Mouse (Mus musculus) ZHBTc4 (cell line): Measurements from ENCODE around the gene Rps9.
A peak's percentile ranks its signal among the peaks of the same experiment; 100 is the strongest.
"Not testable (repeated sequence)": the region's sequence is repeated elsewhere in the genome, so short reads cannot be mapped to it uniquely, and the experiment has no call there.

Source experiments
- DNase-seq: peaks from one replicate; pipeline ENCODE4 v3.0.0-alpha.2; 2011; ENCODE audit warnings: low read depth, low spot score

Rps9 gene

DNA sequence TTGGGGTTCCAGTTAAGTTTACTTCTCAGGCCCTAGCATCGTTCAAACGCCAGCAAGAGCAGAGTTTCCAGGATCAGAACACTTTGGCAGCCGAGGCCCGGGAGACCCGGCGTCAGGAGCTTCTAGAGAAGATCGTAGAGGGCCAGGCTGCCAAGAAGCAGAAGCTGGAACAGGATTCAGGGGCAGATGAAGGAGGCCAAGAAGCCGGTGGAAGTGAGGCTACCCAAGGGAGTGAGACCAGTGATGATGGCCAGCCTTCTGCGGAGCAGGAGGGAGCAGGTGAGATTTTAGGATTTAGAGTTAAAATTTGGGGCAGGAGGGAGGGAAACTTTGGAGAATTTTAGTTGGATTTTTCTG is 8.9 kb upstream of the Rps9 start:
- not testable (repeated sequence) for DNase-seq

DNA sequence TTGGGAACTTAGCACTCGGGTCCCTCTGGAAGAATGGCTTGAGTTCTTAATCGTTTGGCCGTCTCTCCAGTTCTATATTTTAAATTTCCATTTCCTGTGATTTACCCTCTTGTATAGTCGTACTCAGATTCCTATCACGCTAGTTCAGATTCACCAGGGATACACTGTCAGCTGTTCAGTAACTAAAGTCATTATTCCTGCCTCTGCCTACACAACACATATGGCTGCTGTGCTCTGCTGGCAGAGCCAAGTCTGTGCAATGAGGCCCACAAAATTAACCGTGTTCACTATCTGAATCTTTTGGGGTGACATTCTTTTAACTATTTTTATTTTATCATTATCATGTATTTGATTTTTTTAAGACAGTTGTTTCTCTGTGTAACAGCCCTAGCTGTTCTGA is 5.3 kb upstream of the Rps9 start:
- DNase-seq, result no peak

DNA sequence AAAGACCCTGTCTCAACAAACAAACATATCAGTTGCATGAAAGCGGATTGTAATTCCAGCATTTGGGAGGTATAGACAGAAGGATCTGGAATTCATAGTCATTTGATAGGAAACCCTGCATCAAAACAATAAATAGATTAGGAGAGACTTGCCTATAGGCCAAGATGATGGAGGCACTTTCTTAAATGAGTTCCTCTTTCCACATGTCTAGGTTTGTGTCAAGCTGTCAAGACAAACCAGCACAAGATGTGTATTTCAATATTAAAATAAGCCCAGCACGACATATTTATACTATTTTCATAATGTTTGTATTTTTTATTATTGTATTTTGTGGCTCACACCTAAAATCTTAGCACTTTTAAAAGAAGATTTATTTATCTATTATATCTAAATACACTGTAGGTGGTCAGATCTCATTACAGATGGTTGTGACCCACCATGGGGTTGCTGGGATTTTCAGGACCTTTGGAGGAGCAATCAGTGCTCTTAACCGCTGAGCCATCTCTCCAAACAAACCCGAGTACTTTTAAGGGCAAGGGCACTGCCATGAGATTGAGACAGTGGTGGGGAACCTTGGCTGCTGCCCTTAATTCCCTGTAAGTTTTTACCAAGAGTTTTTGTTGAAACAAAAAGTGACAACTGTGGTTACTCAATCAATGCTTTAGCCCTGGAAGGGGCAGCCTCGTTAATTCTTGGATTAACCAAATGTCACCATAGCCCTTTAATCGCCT is 480 bp upstream of the Rps9 start:
- DNase-seq, result no peak

DNA sequence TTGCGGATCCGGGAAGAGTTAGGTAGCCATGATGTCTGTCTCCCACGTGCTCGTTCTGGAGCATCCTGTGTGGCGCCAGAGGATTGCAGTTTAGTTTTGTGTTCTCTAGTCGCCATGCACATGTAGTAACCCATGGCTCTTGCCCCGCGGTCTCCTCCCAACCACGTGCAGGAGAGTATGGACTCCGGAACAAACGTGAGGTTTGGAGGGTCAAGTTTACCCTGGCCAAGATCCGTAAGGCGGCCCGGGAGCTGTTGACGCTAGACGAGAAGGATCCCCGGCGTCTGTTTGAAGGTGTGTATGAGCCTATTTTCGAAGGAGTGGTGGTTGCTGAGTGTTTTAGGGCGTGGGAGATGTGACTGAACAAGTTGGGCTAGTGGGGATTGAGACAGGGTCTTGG is 682 bp downstream of the Rps9 start:
- peak; percentile 61 for DNase-seq

DNA sequence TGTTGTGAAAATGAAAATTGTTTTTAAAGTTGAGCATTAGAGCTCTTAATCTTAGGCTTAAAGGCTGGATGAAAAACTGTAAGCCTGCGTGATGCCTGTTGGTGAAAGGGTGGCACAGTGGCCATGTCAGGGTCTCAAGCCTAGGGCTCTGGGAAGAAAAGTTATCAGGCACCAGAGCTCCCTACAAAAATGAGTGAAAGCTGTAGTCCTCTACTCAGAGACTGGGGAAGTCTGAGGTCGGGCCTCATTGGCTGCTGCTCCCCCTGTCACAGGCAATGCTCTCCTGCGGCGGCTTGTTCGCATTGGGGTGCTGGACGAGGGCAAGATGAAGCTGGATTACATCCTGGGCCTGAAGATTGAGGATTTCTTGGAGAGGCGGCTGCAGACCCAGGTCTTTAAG is 1.7 kb downstream of the Rps9 start:
- not testable (repeated sequence) for DNase-seq

DNA sequence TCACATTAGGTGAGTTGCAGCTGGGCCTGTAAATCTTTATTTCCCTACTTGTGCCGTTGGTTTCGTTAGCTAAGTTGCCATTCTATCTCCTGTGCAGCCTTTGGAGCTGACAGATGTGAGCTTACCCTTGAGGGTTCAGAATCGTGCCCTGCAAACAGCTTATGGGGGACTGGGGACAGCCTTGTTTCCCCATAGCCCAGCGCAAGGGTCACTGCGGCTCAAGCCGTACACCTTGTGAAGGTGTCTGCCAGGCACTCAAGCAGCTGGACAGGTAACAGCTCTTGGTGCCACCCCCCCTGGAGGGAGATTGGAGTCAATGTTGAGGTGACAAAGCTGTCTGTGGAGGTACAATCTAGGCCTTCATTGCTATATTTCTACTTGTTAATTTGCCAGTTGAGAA is 2.1 kb downstream of the Rps9 start:
- DNase-seq, result peak; percentile 29

DNA sequence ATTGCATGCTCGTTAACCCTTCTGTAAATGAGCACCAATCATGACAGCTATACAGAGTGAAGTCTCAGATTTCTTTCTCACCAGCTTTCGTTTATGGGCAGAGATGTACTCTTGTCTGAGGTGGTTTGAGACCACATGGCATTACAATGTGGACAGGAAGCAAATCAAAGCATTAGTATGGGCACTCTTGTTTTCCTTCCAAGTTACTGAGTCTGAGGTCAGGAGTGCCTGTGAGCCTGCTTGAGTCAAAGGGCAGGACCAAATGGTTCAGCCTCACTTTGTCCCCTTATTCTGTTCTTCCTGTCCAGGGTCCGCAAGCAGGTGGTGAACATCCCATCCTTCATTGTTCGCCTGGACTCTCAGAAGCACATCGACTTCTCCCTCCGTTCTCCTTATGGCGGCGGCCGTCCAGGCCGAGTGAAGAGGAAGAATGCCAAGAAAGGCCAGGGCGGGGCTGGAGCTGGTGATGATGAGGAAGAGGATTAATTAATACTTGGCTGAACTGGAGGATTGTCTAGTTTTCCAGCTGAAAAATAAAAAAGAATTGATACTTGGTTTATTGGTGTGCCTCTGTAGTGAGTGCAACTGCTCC is 2.6 kb downstream of the Rps9 start:
- DNase-seq, result peak; percentile 49

DNA sequence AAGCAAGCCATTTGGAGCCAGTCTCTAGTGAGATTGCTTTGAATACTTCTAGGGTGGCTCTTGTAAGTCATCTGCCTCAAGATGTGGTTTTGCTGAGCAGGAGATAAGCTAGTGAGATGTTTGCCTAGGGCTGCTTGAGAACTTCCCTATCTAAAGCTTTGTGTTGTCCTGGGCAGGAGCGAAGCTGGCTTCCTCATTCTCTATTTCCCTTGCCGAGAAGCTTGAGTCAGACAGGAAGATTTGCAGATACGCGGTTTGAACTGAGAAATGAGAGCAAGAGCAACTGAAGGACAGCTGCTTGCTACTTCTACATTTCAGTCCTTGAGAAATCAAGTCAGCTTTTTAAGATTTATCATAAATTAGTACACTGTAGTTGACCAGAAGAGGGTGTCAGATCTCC is 3.2 kb downstream of the Rps9 start:
- DNase-seq, result peak; percentile 57

DNA sequence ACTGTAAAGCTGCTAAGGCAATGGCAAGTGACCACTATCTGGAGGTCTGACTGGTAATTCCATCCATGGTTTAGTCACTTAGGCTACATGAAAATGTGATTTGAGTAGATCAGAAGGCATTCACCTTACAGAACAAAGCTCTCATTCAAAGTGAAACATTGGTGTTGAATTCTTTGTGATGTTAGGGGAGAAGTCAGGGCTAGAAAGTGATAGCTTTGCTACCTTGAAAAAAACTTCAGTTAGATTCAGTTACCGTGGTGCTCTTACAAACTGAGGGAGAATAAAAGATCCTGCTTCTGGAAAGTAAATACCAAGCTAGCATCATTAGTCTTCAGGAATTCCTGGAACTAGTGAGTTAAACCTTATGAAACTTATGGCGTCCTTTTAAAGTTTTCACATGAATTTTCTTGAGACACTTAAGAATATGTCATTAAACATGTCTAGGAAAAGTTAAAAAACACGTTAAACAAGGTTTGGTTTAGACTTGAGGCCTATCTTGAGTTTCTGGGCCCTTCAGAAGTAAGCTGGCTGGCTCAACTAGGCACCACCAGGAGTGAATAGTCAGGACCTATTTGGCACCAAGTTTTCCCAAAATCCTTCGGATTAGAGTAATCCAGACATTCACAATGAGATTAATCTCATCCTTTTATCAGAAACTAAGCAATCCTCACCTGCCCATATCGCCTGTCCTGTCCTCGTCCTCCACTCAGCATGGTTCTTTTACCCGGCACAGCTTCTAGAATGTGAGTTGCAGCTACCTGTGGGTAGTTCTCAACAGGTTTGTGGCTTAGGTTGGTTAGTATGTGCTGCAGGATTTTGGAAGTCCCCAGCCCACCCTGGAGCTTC is 4.0 kb downstream of the Rps9 start:
- DNase-seq, result peak; percentile 75

DNA sequence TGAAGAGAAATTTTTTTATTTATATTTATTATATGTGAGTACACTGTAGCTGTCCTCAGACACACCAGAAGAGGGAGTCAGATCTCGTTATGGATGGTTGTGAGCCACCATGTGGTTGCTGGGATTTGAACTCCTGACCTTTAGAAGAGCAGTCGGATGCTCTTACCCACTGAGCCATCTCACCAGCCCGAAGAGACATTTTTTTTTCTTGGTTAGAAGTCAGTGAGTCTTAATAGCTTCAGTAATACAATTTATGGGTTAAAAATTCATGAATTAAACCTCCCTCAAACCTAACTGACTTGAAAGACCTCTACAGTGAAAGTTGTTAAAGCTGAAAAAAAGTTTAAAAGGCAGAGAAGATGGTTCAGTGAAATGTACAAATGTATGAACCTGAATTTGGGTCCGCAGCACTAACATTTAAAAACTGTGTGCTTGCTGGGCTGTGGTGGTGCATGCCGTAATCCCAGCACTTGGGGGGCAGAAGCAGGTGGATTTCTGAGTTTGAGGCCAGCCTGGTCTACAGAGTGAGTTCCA is 4.7 kb downstream of the Rps9 start:
- peak; percentile 65 for DNase-seq

DNA sequence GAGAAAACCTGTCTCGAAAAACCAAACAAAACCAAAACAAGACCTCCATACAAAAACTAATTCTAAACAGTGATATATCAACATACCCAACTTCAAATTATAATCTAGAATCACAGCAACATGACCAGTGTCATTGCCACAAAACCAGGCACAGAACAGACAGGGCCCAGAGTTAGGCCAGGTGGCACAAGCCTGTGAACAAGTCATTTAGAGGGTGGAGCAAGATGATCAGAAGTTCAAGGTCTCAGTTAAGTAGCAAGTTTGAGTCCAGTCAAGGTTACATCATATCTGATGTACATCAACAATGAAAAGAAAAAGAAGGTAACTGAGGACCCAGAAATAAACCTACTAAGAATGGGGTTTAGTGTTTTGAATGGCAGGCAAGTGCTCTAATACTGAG is 5.2 kb downstream of the Rps9 start:
- peak; percentile 79 for DNase-seq

DNA sequence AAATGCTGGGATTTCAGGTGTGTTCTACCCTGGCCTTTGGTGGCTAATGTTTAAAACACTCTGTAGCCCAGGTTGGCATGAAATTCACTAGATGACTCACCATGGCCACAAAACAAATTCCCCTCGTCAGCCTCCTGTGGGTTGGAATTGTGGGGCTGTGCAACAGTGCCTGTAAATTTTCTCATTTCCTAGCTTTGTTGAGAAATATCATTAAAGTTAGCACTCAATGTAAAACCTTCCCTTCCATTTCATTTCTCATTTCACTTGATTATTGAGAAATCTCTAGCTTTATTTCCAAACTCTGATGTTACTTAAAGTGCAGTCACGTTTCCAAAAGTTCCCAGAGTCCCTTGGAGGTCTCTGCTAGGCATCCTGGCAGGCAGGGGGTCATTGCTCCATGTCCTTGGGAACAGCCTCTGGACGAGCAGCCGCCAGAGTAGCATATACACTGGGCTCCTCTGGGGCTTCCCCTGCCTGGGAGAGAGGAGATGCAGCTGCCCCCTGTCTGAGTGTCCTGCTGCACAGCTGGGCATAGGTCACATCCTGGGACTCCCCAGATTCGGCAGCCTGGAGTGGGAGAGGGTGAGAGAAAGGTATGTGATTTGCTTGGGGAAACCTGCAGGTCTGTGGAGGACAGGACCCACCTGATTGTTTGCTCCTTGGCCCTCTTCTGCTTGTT is 8.6 kb downstream of the Rps9 start:
- DNase-seq, result no peak

DNA sequence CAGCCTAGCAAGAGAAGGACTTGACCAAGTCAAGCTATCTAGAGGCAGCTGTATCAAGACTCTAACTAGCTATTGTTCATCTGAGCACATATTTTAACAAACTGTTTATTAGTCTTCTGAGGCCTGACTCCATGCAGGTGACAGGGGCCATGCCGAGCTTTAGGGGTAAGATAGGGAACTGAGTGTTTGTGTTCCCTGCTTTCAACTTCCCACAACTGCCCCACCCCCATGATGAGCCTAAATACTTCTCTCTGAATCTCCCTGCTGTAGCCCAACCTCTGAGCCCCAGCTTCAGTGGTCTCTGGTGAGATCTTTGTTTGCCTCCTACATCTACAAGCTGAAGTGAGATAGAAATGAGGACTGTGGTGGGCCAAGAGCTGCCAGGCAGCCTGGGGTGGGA is 11.5 kb downstream of the Rps9 start:
- DNase-seq, result no peak

DNA sequence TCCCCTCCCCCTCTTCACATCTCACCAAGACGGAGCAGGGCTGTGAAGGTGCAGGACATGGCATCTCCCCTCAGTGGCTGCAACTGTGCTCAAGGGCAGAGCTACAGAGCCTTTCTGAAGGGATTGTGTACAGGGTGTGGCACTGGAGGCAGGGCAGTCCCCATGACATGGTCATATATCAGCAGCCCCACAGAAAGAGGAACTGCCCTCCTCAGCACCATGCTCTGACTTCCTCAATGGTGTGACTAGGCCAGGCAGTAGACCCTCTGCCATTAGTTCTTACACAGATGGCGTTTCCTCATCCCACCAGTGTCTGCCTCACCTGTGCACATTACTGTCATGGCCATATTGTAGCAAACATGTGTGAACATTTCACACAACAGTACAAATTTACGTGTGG is 16.5 kb downstream of the Rps9 start, which contains the start of gene Pirb:
Gene Pirb, minus strand, starts transcription at position 124 of the 400 bp plus-strand sequence.
- not testable (repeated sequence) for DNase-seq

DNA sequence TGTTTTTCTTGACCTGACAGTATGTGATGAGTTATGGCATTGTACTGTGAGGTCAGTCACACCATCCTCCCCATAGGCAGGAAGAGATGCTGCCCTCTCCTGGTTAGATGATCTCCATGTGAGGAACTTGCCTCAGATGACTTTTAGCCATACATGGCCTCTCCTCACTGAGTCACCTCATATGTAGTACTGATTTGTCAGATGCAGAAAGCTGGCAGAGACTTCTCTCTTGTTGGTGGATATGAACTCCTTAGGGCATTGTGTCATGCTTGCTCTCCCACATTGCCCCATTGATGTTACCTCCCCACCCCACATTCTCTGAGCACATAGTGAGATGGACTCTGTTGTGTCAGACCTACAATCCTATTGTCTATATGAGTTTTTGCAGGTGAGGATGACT is 21.7 kb downstream of the Rps9 start:
- not testable (repeated sequence) for DNase-seq

DNA sequence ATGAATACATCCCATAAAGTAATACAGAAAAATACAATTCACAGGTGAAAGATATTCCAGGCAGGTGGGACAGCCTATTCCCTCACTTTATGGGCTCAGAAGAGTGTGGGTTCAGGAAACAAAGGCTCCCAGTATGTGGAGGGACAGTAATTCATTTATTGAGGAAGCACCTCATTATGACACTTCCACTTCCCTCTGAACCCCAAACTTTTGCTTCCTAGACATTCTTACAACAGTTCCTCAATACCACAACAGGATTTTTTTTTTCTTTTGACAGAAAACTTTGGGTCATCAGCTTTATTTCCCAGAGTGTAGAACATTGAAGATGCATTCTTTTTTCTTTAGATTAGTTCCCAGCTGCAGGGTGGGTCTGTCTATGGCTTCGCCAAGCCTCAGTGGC is 28.9 kb downstream of the Rps9 start:
- not testable (repeated sequence) for DNase-seq
